Mouse (Mus musculus) thymus, postnatal 36 days (tissue): ENCODE results near the gene Apof.

Experiments used
- DNase-seq, 2 experiments: peaks; one replicate each; pipeline ENCODE4 v3.0.0; 2022; ENCODE audit warnings: mixed read lengths in 2 of 2

Gene Apof

GRCm38 (mm10) chr10:128302357-128302756 lies 33.9 kb downstream of the Apof start:
- no peak for DNase-seq

DNA sequence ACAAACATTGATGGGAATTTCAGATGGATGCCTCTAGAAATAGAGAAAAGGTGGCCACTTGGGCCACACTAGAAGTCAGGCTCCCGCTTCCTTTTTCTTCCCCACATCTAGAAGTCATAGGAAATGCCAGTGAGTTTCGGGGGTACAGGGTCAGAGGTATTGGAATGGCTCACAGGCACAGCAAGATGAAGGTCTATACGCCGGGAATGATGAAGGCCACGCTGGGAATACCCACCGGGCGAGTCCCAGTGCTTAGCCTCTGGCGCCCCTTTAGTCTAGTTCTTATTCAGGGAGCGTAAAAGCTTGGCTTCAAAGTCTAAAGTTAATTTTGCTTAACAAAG lies 34.3 kb downstream of the Apof start:
- no peak for DNase-seq

DNA sequence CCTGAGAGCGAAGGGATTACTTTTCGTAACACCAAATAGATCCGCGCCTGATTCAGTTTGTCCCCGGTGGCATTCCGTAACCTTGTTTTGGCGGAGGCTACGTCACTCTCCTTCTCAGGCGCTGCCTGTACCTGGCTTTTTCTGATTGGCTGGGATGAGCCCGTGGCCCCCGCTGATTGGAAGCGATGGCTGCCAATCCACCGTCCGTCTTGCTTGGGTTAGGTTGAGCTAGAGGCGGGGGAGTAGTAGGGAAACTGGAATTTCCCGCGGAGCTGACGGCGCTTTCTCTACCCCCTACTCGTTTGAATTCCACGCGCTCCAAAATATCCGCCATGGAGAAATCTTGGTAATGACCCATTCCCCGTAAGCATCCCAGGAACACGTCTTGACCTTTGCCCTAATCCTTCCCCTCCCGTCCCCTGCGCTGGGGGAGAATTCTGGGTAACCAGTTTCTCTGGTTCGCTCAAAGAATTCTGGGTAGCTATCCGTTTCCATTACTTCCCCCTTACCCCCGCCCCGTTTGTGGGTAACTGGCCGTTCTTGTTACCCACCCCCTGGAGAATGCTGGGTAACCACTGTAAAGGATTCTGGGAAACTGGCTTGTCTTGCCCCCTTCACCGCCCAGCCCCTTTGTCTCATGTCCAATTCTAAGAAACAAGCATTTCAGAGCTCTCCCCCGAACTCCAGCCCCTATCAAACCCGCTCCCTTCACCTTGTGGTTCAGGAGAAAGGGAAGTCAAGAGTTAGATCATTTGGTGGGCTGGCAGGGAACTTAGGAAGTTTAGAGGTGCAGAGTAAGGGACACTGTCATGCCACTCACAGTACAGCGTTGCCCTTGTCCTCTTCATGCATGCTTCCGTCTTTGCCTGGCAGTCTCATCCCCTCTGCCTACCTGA lies 34.9 kb downstream of the Apof start, which contains the start of gene Pan2:
TSS of gene Pan2 (plus strand) at position 210 of the 896 bp plus-strand sequence.
- peak; percentile 100 for DNase-seq

GRCm38 (mm10) chr10:128309654-128310053 lies 41.2 kb downstream of the Apof start:
- no peak for DNase-seq

DNA sequence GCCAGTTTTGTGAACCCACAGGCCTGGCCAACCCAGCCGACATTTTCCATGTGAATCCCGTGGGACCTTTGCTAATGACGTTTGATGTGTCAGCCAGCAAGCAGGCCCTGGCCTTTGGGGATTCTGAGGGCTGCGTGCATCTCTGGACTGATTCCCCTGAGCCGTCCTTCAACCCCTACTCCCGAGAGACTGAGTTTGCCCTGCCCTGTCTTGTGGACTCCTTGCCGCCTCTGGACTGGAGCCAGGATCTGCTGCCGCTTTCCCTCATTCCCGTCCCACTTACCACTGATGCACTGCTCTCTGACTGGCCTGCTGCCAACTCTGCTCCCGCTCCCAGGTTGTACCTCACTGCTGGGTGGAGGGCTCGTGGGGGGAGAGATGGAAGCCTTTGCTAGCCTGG lies 41.7 kb downstream of the Apof start:
- DNase-seq, result no peak

- no peak for DNase-seq
These were observed 42.4 kb downstream of the Apof start for GRCm38 (mm10) chr10:128310902-128311301.

DNA sequence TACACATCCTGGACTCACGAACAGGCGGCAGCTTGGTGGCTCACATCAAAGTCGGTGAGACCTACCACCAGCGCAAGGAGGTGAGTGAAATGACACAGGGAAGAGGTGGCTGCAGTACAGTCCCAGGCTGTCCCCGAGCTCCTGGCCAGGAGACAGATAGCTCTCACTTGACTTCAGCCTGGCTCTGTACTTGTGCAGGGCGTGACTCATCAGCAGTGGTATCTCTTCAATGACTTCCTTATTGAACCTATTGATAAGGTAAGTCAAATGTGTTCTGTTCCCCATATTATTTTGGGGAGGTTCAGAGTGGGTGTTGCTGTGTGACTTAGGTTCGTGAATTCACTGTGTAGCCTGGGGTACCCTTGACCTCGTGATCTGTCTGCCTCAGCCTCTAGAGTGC lies 47.1 kb downstream of the Apof start:
- no peak for DNase-seq
